Mouse (Mus musculus) 3134 (cell line): ENCODE data around the gene Shisa8.

Experiments used
- DNase-seq: peaks from one replicate; pipeline ENCODE4 v3.0.0-alpha.2; 2011; ENCODE audit warnings: low spot score; ENCODE audit not compliant: insufficient read length; ENCODE audit errors: extremely low read depth

Shisa8 gene

DNA sequence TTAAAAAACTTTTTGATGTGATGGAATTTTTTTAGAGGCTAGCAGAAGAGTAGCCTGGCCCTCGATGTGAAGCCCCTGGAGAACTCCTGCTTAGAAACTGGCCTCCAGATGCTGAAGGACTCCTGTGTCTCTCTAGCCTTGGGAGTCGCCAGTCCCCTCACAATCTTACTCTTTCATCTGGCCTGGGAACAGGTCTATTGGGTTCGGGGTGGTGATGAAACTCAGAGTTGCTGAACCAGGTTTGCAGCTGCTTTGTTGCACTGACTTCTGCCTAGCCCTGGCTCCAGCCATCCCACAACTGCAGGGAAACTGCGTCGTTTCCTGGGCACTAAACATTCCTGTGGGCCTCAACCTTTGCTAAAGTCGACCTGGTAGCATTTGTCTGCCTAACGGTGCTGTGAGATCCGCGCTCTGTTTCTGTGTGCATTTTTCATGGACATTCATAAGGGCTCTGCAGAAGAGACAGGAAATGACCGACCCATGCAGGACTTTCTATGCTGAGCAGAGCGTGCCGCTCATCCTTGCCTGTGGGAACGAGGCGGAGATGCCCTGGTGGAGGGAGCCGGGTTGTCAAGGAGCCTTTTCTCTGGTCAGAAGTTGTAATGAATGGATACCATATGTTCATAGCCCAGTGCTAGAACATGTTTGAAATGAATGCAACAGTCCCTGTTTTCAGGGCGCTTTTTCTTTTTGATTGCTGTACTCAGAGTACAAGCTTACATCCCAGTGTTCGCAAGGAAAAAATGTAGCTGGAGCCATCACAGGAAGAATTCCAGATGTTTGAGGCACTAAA, 54.2 kb downstream of the Shisa8 start:
- DNase-seq, result no peak

- DNase-seq, result no peak
Measured at GRCm38 (mm10) chr15:82156902-82157301, 55.7 kb downstream of the Shisa8 start.

GRCm38 (mm10) chr15:82156298-82156697, 56.3 kb downstream of the Shisa8 start:
- no peak for DNase-seq
